Mouse (Mus musculus) kidney, adult 11 months (tissue): ENCODE data around the gene Kcnd3.
"Not testable (repeated sequence)": the region's sequence is repeated elsewhere in the genome, so short reads cannot be mapped to it uniquely, and the experiment has no call there.

Source experiments
- DNase-seq: peaks from one replicate; pipeline ENCODE4 v3.0.0; 2022

Kcnd3 gene

GRCm38 (mm10) chr3:105665105-105665765 lies 213.1 kb downstream of the Kcnd3 start:
- DNase-seq: no peak

- no peak for DNase-seq
These were observed 214.9 kb downstream of the Kcnd3 start for GRCm38 (mm10) chr3:105666996-105667523.

GRCm38 (mm10) chr3:105668161-105668560 lies 216.0 kb downstream of the Kcnd3 start:
- no peak for DNase-seq

DNA sequence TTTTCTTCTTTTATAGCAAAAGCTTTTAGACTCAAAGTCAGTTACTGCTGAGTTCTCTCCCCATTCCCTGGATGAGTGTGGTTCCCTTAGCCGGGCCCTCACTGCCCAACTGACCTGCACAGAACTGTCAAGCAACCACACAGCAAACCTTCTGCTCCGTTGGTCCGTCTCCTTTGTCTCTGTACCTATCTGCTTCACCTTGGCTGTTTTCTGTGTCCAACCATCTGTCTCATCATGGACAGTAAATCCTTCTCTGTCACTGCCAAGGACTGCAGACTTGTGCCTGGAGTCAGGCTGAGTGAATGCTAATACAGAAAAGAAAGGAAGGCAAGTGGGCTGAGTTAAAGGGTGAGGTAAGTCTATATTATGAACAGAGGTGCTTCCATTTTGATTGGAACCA lies 217.6 kb downstream of the Kcnd3 start:
- DNase-seq: no peak

DNA sequence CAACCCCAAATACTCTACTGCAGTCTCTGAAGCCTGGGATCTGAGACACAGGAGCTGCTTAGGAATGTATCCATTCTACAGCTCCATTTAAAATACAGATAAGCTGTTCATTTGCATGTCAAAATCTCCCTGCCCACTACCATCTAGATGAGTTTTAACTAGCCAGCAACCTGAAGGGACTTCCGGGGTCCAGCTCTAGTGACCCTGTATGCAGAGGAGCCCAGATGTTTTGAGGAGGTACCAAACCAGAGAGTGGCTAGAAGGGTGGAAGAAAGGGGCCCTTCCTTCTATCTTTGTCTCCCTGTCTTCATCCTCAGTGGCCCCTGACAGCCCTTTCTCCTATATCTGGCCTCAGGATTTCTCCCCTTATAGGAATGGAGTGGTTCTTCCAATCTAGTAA lies 218.7 kb downstream of the Kcnd3 start:
- no peak for DNase-seq

DNA sequence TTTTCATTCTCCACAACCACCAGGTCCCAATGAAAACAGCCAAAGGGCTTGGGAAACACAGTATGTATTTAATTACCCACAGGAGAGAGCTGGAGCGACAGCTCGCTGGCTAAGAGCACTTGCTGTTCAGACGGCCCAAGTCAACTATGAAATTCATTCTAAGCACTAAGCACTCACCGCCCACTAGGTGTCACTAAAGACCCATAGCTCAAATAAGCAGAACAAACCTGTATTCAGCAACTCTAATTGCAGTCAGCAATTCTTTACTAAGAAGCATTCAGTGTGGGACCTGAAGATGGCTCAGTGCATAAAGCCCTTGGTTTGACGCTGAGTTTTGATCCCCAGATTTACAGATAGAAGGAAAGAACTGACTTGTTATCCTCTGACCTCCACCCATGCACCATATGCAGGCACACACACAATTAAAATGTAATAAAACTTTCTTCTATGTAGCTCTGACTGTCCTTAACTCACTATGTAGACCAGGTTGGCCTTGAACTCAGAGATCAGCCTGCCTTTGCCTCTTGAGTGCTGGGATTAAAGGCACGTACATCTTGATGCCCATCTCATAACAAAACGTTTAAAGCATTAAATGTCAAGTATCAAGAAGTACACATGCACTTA lies 222.6 kb downstream of the Kcnd3 start:
- peak; percentile 52 for DNase-seq

GRCm38 (mm10) chr3:105675932-105676331 lies 223.8 kb downstream of the Kcnd3 start:
- DNase-seq: no peak

- no peak for DNase-seq
These were observed 228.2 kb downstream of the Kcnd3 start for GRCm38 (mm10) chr3:105680346-105680745.

GRCm38 (mm10) chr3:105686394-105687323 lies 234.5 kb downstream of the Kcnd3 start:
- DNase-seq: no peak

DNA sequence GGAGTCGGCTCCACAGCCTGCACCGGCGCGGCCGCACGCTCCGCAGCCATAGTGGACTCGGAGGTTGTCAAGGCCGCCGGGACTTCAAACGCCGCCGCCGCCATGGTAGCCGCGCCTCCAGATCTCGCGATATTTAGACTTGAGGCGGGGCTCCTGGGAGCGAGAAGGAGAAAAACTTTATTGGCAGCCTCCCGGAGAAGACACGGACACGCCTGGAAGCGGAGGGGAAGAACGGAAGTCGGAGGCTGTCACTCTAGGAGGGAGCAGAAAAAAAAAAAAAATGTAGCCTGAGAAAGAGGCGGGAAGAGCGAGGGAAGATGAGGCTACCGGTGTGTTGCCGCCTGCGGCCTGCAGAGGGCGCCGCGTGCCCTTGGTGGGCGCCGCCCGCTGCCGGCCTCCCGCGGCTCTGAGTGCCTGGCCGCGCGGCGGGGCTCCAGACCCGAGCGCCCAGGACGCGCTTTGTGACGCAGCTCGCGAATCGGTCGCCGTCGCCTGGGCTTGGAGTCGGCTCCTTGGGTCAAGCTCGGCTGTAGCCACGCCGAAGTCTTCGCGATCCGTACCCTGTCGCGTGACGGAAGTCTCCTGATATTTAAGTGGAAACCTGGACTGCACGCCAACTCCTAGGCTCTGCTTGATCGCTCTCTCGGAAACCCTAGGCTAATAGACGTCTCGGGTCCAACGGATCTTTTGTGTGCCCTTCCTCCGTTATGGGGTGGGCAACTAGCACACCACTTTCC lies 235.4 kb downstream of the Kcnd3 start, which contains the start of gene Ddx20:
Gene Ddx20 (minus strand): TSS at position 251 of the 737 bp plus-strand sequence.
- peak; percentile 96 for DNase-seq

- DNase-seq: no peak
These were observed 236.4 kb downstream of the Kcnd3 start for GRCm38 (mm10) chr3:105688536-105688935.

GRCm38 (mm10) chr3:105693327-105694080 lies 241.4 kb downstream of the Kcnd3 start:
- DNase-seq: no peak

DNA sequence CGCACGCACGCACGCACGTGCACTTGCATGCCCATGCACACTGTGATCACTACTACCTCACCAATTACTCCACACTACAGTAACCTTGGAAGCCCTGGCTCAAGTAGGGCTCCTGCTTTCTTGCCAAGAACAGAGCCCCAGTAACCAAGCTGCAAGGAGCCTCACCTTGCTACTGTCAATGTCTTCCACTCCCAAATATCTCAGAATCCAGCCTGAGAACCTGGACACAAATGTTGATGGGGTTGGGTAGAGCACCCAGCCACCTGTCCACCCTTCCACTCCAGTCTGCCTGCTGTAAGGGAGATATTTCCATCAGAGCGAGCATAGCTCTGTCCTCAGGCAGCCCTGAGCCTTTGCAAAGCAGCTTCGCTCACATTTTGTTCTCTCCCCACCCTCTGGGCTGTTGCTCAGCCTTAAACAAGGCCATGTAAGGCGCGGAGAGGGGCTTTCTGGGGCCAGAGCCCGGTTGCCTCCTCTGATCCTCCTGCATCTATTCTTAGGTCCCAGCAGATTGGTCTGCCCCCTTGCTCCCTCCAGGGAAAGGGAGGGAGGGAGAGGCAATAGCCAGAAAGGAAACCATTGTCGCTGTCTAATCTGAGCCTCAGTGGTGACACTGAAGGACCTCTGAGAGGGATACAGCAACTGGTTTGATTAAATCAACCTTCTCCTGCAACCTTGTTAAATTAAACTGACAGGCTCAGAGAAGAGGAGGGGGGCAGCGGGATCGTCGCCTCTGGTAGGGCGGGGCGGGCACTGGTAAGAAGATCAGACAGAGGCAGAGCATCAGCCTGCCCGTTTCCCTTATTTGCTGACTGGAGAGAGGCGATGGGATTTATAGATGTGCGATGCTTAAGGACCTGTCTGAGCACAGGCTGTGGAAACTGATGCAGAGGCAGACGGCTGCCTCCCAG lies 243.6 kb downstream of the Kcnd3 start:
- DNase-seq: no peak

DNA sequence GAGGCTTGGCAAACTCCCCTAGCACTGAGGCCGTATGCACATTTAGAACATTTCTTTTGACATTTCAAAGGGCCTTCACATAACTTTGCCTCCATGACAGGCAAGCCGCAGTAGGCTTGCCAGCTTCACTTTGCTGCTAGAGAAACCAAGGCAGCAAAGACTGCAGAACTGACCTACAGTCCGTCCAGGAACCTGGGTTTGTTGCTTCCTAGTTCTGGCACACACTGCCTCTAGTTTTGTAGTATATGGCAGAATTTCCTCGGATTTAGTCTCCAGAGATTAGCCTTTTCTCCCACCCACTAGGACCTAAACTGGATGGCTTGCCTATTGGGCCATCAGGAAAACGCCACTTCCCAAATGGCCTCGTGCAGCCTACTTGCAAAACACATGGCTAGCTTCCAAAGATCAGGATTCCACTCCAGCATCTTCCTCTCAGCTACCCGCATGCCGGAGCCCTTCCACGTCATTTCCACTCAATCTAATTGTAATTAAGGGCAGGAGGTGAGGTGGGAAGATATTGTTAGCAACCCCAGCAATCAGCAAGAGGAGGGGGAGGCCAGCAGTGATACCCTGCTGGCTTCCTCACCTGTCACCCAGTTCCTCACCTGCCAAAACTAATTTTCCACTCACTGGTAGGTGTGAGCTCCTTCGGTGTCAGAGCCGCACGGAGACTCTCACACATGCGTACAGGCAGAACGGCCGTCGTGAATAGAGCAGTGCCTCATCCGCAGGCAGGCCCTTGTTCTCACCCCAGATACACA lies 244.4 kb downstream of the Kcnd3 start:
- DNase-seq: no peak

DNA sequence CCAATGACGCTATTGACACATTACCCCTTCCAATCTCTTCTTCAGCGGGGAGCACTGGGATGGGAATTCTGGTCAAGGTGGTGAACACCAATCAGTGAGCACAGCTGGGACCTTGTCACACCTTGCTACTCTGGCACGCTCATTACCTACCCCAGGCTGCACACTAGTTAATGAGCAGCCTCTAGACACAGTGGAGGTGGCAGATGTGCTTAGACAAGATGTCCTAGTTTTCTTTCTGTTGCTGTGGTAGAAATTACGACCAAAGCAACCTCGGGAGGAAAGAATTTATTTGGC lies 245.0 kb downstream of the Kcnd3 start:
- no peak for DNase-seq

GRCm38 (mm10) chr3:105698311-105698710 lies 246.2 kb downstream of the Kcnd3 start:
- DNase-seq: no peak

- DNase-seq: no peak
These were observed 247.3 kb downstream of the Kcnd3 start for GRCm38 (mm10) chr3:105699241-105699933.

- DNase-seq: not testable (repeated sequence)
These were observed 248.7 kb downstream of the Kcnd3 start for GRCm38 (mm10) chr3:105700786-105701185.

DNA sequence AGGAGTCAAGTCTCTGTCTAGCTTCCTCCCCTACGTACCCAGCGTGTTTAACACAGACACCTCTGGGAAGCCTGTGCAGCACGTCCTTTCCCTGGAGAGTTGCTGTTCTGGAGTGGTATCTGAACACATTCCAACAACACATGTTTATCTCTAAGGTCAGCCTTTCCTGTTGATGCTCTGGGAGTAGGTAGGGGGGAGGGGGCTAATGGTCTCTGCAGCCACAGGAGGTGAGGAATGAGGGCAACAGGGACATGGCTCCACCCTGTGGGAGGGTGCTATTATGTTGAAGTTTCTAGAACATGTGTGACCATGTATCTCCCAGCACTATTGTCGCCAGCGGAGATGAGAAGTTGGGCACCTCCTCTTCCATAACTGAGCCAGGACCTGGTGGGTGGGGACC lies 249.3 kb downstream of the Kcnd3 start:
- no peak for DNase-seq

DNA sequence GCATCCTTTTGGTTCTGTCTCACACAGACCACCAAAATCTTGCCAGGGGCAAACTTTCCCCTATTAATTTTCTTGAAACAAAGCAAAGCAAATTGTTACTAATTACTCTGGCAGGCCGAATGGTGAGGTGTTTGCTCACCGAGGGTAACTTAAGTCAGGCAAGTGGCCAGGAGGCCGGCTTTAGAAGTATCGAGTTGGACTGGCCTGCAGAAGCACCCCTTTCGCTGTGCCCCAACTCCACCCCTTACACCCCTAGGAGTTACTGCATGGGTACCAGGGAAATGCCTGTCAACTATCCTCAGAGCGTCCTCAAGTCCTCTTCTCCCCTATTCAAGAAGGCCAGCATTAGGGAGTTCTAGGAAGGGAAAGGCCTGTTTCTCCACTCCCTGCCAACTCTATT lies 251.4 kb downstream of the Kcnd3 start:
- no peak for DNase-seq
